Mouse (Mus musculus) MEL (cell line): ENCODE measurements at regions not wholly inside any gene's neighbourhood (a gene's known extent, or its start where the extent isn't known, plus 50 kb on each side); places are given as distances from the start of the nearest gene placed in this dataset.

Experiments
- DNase-seq: peaks from one replicate; pipeline ENCODE4 v3.0.0; 2011; ENCODE audit warnings: low read depth, low spot score
- H3K27ac ChIP-seq: 2 replicates; pipeline ENCODE4 v1.5.1; 2012; ENCODE audit warnings: low read depth, mild to moderate bottlenecking, control low read depth, low read length, moderate library complexity; ENCODE audit not compliant: control insufficient read depth
- H3K27me3 ChIP-seq, 2 experiments: fragments of 150-350 bp in 1 of 2; sonication (generic) in 1 of 2; 2 replicates each; pipeline ENCODE4 v1.6.1; 2012; ENCODE audit warnings: low read length in 2 of 2, mild to moderate bottlenecking in 2 of 2, improper control_type of control experiment in 1 of 2, moderate library complexity in 1 of 2; ENCODE audit not compliant: insufficient read depth in 2 of 2, control insufficient read depth in 1 of 2
- H3K36me3 ChIP-seq, 2 experiments: 2 replicates each; pipeline ENCODE4 v1.6.1; 2012 to 2014; ENCODE audit warnings: low read length in 2 of 2, improper control_type of control experiment in 1 of 2, inconsistent platforms in 1 of 2, mild to moderate bottlenecking in 1 of 2; ENCODE audit not compliant: insufficient read depth in 2 of 2, control insufficient read depth in 1 of 2
- H3K4me1 ChIP-seq, 2 experiments: fragments of 150-350 bp in 1 of 2; sonication (generic) in 1 of 2; 2 replicates each; pipeline ENCODE4 v1.6.1; 2012; ENCODE audit warnings: low read length in 2 of 2, improper control_type of control experiment in 1 of 2, mild to moderate bottlenecking in 1 of 2; ENCODE audit not compliant: insufficient read depth in 2 of 2, control insufficient read depth in 1 of 2
- H3K4me3 ChIP-seq, 2 experiments: fragments of 150-350 bp in 1 of 2; sonication (generic) in 1 of 2; 2 replicates each; pipeline ENCODE4 v1.5.1; 2012; ENCODE audit warnings: low read depth in 2 of 2, low read length in 2 of 2, mild to moderate bottlenecking in 2 of 2, moderate library complexity in 2 of 2, control low read depth in 1 of 2, improper control_type of control experiment in 1 of 2; ENCODE audit not compliant: control insufficient read depth in 1 of 2, insufficient read depth in 1 of 2
- H3K79me2 ChIP-seq: 2 replicates; pipeline ENCODE4 v1.6.1; 2012; ENCODE audit warnings: mild to moderate bottlenecking, low read length, moderate library complexity; ENCODE audit not compliant: control insufficient read depth, poor library complexity, insufficient read depth
- H3K9ac ChIP-seq: 2 replicates; pipeline ENCODE4 v1.6.1; 2012; ENCODE audit warnings: low read depth, mild to moderate bottlenecking, control low read depth, low read length, moderate library complexity; ENCODE audit not compliant: control insufficient read depth, poor library complexity, severe bottlenecking
- H3K9me3 ChIP-seq: fragments of 150-350 bp; sonication (generic); replicated peaks from 2 replicates; pipeline ENCODE4 v1.6.1; 2012; ENCODE audit warnings: mild to moderate bottlenecking, low read length, improper control_type of control experiment, moderate library complexity; ENCODE audit not compliant: insufficient read depth
- CHD2 ChIP-seq: IDR thresholded peaks from 2 replicates; pipeline ENCODE4 v1.6.1; 2011; ENCODE audit warnings: low read length, improper control_type of control experiment
- ELF1 ChIP-seq: IDR thresholded peaks from 2 replicates; pipeline ENCODE4 v1.6.1; 2014; ENCODE audit warnings: low read depth, mild to moderate bottlenecking, inconsistent platforms, low read length, improper control_type of control experiment, moderate library complexity
- EP300 ChIP-seq, 2 experiments: IDR thresholded peaks; 2 replicates each; pipeline ENCODE4 v1.6.1; 2011; ENCODE audit warnings: improper control_type of control experiment in 2 of 2, low read length in 2 of 2, low read depth in 1 of 2, mild to moderate bottlenecking in 1 of 2
- ETS1 ChIP-seq: IDR thresholded peaks from 2 replicates; pipeline ENCODE4 v1.6.1; 2012; ENCODE audit warnings: low read depth, mild to moderate bottlenecking, inconsistent platforms, low read length, improper control_type of control experiment, moderate library complexity
- HCFC1 ChIP-seq: IDR thresholded peaks from 2 replicates; pipeline ENCODE4 v1.6.1; 2012; ENCODE audit warnings: low read depth, mild to moderate bottlenecking, inconsistent platforms, low read length, improper control_type of control experiment, moderate library complexity
- MAX ChIP-seq: IDR thresholded peaks from 2 replicates; pipeline ENCODE4 v1.6.1; 2011; ENCODE audit warnings: low read length, improper control_type of control experiment
- MAZ ChIP-seq: IDR thresholded peaks from 2 replicates; pipeline ENCODE4 v1.6.1; 2012; ENCODE audit warnings: low read depth, mild to moderate bottlenecking, inconsistent platforms, low read length, improper control_type of control experiment
- MYB ChIP-seq: IDR thresholded peaks from 2 replicates; pipeline ENCODE4 v1.6.1; 2011; ENCODE audit warnings: mild to moderate bottlenecking, low read depth, low read length, improper control_type of control experiment
- SIN3A ChIP-seq: IDR thresholded peaks from 2 replicates; pipeline ENCODE4 v1.6.1; 2012; ENCODE audit warnings: low read length, improper control_type of control experiment, inconsistent platforms
- SMC3 ChIP-seq: IDR thresholded peaks from 2 replicates; pipeline ENCODE4 v1.6.1; 2011; ENCODE audit warnings: low read depth, low read length, improper control_type of control experiment
- TCF12 ChIP-seq: IDR thresholded peaks from 2 replicates; pipeline ENCODE4 v1.6.1; 2014; ENCODE audit warnings: low read depth, mild to moderate bottlenecking, inconsistent platforms, low read length, improper control_type of control experiment, moderate library complexity
- ZC3H11A ChIP-seq: IDR thresholded peaks from 2 replicates; pipeline ENCODE4 v1.6.1; 2012; ENCODE audit warnings: low read depth, mild to moderate bottlenecking, inconsistent platforms, low read length, improper control_type of control experiment
- ZNF384 ChIP-seq: IDR thresholded peaks from 2 replicates; pipeline ENCODE4 v1.6.1; 2012; ENCODE audit warnings: low read depth, mild to moderate bottlenecking, inconsistent platforms, low read length, improper control_type of control experiment

DNA sequence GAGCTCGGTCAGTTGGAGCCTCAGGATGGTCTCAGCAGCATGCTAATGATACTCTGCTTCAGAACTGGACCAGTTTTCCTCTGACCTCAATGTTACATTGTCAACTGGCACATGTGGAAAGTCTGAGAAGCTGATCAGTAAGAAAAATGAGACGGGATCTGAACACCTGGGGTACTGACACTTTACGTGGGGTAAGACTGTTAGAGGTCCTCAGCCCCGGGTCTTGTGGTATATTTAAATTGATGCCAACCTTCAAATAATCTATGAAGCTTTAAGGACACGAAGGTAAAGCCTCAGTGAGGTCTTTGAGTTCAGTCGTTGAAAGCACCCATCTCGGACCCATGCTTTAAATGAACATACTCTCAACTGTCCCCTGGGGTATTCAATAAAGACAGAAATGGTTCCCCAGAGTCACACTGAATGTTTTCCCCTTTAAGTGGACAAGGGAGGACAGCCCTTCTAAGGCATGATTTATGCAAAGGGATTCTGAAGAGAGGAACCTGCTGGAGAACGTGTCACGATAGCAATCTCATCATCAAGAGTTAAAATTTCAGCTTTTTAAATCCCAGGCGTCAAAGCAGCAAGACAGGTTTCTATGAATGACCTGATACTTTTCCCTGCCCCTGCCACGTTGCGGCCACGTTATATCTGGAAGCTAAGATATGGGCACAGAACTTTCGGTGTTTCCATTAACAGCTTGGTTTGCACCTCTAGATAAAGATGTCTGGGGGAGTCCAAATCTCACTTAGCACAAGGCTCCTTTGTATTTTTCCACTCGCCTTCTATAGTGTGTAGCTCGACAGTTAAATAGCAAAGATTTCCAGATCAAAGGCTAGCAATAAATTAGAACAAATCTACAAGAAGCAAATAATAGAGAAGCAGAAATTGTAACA lies 76.7 kb upstream of the Atp2b1 start:
- TF ChIP-seq ZNF384, result no peak
- peak; percentile 22; the same call in 1 of the 2 replicates for TF ChIP-seq MAX
- TF ChIP-seq EP300 (IDR thresholded peaks at IDR 0.05; ENCODE audit: low read depth in 1 of 2, low read length in 2 of 2), result peak in 1 of 2 experiments; percentile 32; a peak in 1 of 4 replicates
- 0 out of 2 replicates have a peak, but pooled peaks have one; percentile 23 for TF ChIP-seq TCF12
- no peak for TF ChIP-seq SMC3
- TF ChIP-seq, all 39 proteins: peak for 3
- no peak overlapping the region for H3K9ac ChIP-seq
- DNase-seq, result no peak
- H3K4me1 ChIP-seq, result peaks cover 0 to 1% of the 10 kb centered on the region in 2 experiments; a peak in 3 of 4 replicates
- H3K27ac ChIP-seq, result no peak overlapping the region
- no peaks in the 10 kb centered on the region for H3K79me2 ChIP-seq
- no peaks in the 10 kb centered on the region for H3K9me3 ChIP-seq
- H3K4me3 ChIP-seq, result no peak overlapping the region
- H3K36me3 ChIP-seq, result no peaks in the 10 kb centered on the region; a peak in 2 of 4 replicates
- no peaks in the 10 kb centered on the region for H3K27me3 ChIP-seq

DNA sequence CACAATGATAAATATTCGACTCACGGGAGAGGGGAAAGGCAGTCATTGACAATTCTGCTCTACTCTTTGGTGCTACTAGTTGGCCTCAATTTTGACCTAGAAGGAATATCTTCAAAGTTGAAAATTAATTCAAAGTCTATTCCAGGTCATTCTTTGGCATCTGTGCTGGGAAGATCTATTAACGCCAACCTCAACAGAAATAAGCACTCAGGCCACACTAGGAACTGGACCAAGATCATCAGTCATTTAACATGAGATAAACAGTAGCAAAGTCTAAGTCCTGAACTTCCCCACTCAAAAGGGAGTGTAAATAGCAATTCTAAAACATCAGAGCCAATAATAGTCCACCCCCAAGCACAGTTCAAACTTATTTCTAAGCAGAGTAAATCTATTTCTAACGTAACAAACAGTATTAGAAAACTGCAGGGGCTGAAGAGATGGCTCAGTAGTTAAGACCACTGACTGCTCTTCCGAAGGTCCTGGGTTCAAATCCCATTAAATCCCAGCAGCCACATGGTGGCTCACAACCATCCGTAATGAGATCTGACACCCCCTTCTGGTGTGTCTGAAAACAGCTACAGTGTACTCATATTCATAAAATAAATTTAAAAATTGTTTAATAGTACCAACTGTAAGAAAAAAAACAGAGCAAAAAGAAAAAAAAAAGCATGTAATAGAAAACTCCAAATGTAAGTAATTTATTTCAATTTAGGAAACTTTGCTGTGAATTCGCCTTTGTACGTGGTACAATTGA lies 75.1 kb upstream of the Atp2b1 start:
- H3K9me3 ChIP-seq, result no peaks in the 10 kb centered on the region
- H3K9ac ChIP-seq, result no peak overlapping the region
- H3K4me1 ChIP-seq, result peaks cover 0 to 4% of the 10 kb centered on the region in 2 experiments; a peak in 3 of 4 replicates
- H3K4me3 ChIP-seq, result no peak overlapping the region
- no peaks in the 10 kb centered on the region for H3K79me2 ChIP-seq
- DNase-seq, result no peak
- no peak overlapping the region for H3K27ac ChIP-seq
- no peaks in the 10 kb centered on the region; a peak in 2 of 4 replicates for H3K36me3 ChIP-seq
- TF ChIP-seq MAZ, result no peak
- no peak for TF ChIP-seq EP300 (IDR thresholded peaks at IDR 0.05; ENCODE audit: low read depth in 1 of 2, low read length in 2 of 2)
- no peak for TF ChIP-seq MYB
- TF ChIP-seq SIN3A, result no peak
- TF ChIP-seq ZC3H11A, result no peak
- no peak for TF ChIP-seq HCFC1
- TF ChIP-seq ETS1, result no peak
- no peak for TF ChIP-seq ELF1
- TF ChIP-seq CHD2, result no peak
- TF ChIP-seq, all 39 proteins: peak for 0
- no peaks in the 10 kb centered on the region for H3K27me3 ChIP-seq
